Mouse (Mus musculus) myocyte (in vitro differentiated cells): ENCODE measurements around the gene 4931428F04Rik. TPM values are rescaled to one million over a fixed set of nuclear protein-coding genes. Genes with fewer than 3 reads are reported as not detected.

Experiments
- H3K27me3 ChIP-seq: one replicate; pipeline ENCODE4 v1.6.1; 2011; ENCODE audit not compliant: control insufficient read depth, insufficient read depth, insufficient read length
- H3K36me3 ChIP-seq: one replicate; pipeline ENCODE4 v1.6.1; 2011; ENCODE audit not compliant: control insufficient read depth, insufficient read depth
- H3K4me2 ChIP-seq: one replicate; pipeline ENCODE4 v1.6.1; 2011; ENCODE audit warnings: low read depth, control low read depth
- H3K4me3 ChIP-seq: one replicate; pipeline ENCODE4 v1.5.1; 2011; ENCODE audit warnings: mild to moderate bottlenecking, control low read depth, moderate library complexity
- H3K79me2 ChIP-seq: one replicate; pipeline ENCODE4 v1.6.1; 2011; ENCODE audit not compliant: control insufficient read depth, insufficient read depth
- H3ac ChIP-seq: one replicate; pipeline ENCODE4 v1.6.1; 2011; ENCODE audit not compliant: control insufficient read depth, insufficient read length
- CEBPB ChIP-seq: IDR thresholded peaks from 2 replicates; pipeline ENCODE4 v1.6.1; 2011; ENCODE audit warnings: mild to moderate bottlenecking, moderate library complexity; ENCODE audit not compliant: poor library complexity, insufficient read depth, severe bottlenecking
- E2F4 ChIP-seq: IDR thresholded peaks from one replicate; pipeline ENCODE4 v1.6.1; 2011; ENCODE audit warnings: mild to moderate bottlenecking, control low read depth, moderate library complexity; ENCODE audit not compliant: insufficient read depth
- MAX ChIP-seq: IDR thresholded peaks from one replicate; pipeline ENCODE4 v1.6.1; 2011; ENCODE audit warnings: low read depth, mild to moderate bottlenecking, control low read depth
- MYOD1 ChIP-seq, 3 experiments: IDR thresholded peaks; one replicate each; pipeline ENCODE4 v1.6.1; 2011; ENCODE audit warnings: control low read depth in 2 of 3, low read depth in 2 of 3, mild to moderate bottlenecking in 2 of 3, moderate library complexity in 1 of 3; ENCODE audit not compliant: insufficient read length in 2 of 3, control insufficient read depth in 1 of 3
- MYOG ChIP-seq, 3 experiments: IDR thresholded peaks; one replicate each; pipeline ENCODE4 v1.6.1; 2011; ENCODE audit warnings: control low read depth in 2 of 3, low read depth in 2 of 3, mild to moderate bottlenecking in 2 of 3; ENCODE audit not compliant: insufficient read length in 2 of 3, control insufficient read depth in 1 of 3, insufficient read depth in 1 of 3
- POLR2A ChIP-seq: IDR thresholded peaks from one replicate; pipeline ENCODE4 v1.6.1; 2011; ENCODE audit warnings: low read depth, mild to moderate bottlenecking, control low read depth, moderate library complexity; ENCODE audit not compliant: insufficient read length
- POLR2AphosphoS2 ChIP-seq: IDR thresholded peaks from one replicate; pipeline ENCODE4 v1.6.1; 2011; ENCODE audit warnings: low read depth, control low read depth; ENCODE audit not compliant: insufficient read length
- REST ChIP-seq: IDR thresholded peaks from one replicate; pipeline ENCODE4 v1.6.1; 2011; ENCODE audit warnings: mild to moderate bottlenecking, control low read depth, moderate library complexity; ENCODE audit not compliant: insufficient read depth, insufficient read length
- SRF ChIP-seq: IDR thresholded peaks from one replicate; pipeline ENCODE4 v1.6.1; 2011; ENCODE audit warnings: low read depth; ENCODE audit not compliant: control insufficient read depth, insufficient read length
- TCF12 ChIP-seq: IDR thresholded peaks from one replicate; pipeline ENCODE4 v1.6.1; 2011; ENCODE audit warnings: mild to moderate bottlenecking, control low read depth; ENCODE audit not compliant: poor library complexity, insufficient read depth, severe bottlenecking
- TCF3 ChIP-seq: IDR thresholded peaks from one replicate; pipeline ENCODE4 v1.6.1; 2011; ENCODE audit warnings: low read depth, control low read depth; ENCODE audit not compliant: insufficient read length
- USF1 ChIP-seq: IDR thresholded peaks from one replicate; pipeline ENCODE4 v1.6.1; 2011; ENCODE audit warnings: low read depth, mild to moderate bottlenecking, control low read depth, moderate library complexity
- polyA plus RNA-seq: library from polyadenylated mRNA; unstranded; fragments of >200 nt; fragmentation: generic; extraction: Trizol; gene quantifications from one replicate; pipeline ENCODE4 v1.2.1, GENCODE M21; 2012; ENCODE audit warnings: missing spikeins

4931428F04Rik gene
- polyA plus RNA-seq, 1 experiment = 6.2 TPM

DNA sequence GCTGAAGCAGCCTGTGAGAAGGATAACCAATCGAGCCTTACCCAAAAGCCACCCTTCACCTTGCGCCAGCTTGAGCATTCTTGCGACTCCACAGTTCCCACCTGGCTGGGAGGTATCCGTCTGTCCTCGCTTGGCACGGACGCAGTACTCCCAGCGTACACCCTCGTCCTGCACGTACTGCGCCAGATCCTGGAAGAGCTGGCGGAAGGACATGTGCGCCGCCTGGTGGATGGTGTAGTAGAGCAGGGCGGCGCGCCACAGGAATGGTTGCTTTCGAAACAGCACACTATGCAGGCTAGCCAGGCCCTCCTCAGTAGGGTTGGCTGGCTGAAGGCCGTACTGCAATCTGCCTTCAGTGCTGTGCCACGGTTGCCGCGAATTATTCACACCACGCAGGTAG, 6.6 kb downstream of the 4931428F04Rik start:
- Histone ChIP-seq H3ac (no peak overlapping the region), H3K4me2 (no peak overlapping the region), H3K79me2 (peaks cover 18% of the 10 kb centered on the region), H3K4me3 (no peak overlapping the region), H3K36me3 (peaks cover 4% of the 10 kb centered on the region), H3K27me3 (no peaks in the 10 kb centered on the region)
- TF ChIP-seq USF1 (no peak), MAX (no peak), SRF (no peak), REST (no peak), POLR2AphosphoS2 (peak; percentile 81), TCF3 (no peak)

- Histone ChIP-seq H3K4me2 (no peak overlapping the region), H3ac (no peak overlapping the region), H3K36me3 (peaks cover 4% of the 10 kb centered on the region), H3K4me3 (no peak overlapping the region), H3K79me2 (peaks cover 10% of the 10 kb centered on the region), H3K27me3 (no peaks in the 10 kb centered on the region)
- no peak for TF ChIP-seq CEBPB
- TF ChIP-seq REST = no peak
- no peak for TF ChIP-seq POLR2AphosphoS2
Observed at GRCm38 (mm10) chr8:105282239-105282638, 7.4 kb downstream of the 4931428F04Rik start.

GRCm38 (mm10) chr8:105281821-105282220, 7.8 kb downstream of the 4931428F04Rik start:
- Histone ChIP-seq H3ac (no peak overlapping the region), H3K36me3 (peaks cover 4% of the 10 kb centered on the region), H3K4me2 (no peak overlapping the region), H3K27me3 (no peaks in the 10 kb centered on the region), H3K4me3 (no peak overlapping the region), H3K79me2 (peaks cover 9% of the 10 kb centered on the region)
- peak; percentile 19 for TF ChIP-seq POLR2AphosphoS2
- TF ChIP-seq MAX = no peak

- no peak overlapping the region for H3K4me3 ChIP-seq
- peak overlapping the region; percentile 18 for H3K4me2 ChIP-seq
- no peaks in the 10 kb centered on the region for H3K27me3 ChIP-seq
- H3K36me3 ChIP-seq = peaks cover 4% of the 10 kb centered on the region
- no peak overlapping the region for H3ac ChIP-seq
- no peak for TF ChIP-seq SRF
- no peak for TF ChIP-seq MAX
- no peak for TF ChIP-seq POLR2AphosphoS2
- peak in 2 of 3 experiments; percentile 78 for TF ChIP-seq MYOD1 (IDR thresholded peaks at IDR 0.05; ENCODE audit: control insufficient read depth in 1 of 3, insufficient read length in 2 of 3, low read depth in 2 of 3)
- TF ChIP-seq POLR2A = no peak
- TF ChIP-seq MYOG (IDR thresholded peaks at IDR 0.05; ENCODE audit: control insufficient read depth in 1 of 3, insufficient read depth in 1 of 3, insufficient read length in 2 of 3, low read depth in 2 of 3) = peak; percentile 4 to 91 (median 72)
- no peak for TF ChIP-seq REST
- TF ChIP-seq TCF3 = no peak
- TF ChIP-seq CEBPB = no peak
- peak; percentile 37 for TF ChIP-seq TCF12
- TF ChIP-seq E2F4 = no peak
- no peak for TF ChIP-seq USF1
- no peaks in the 10 kb centered on the region for H3K79me2 ChIP-seq
Observed at GRCm38 (mm10) chr8:105280567-105280966, 9.1 kb downstream of the 4931428F04Rik start.

GRCm38 (mm10) chr8:105278911-105279334, 10.7 kb downstream of the 4931428F04Rik start:
- Histone ChIP-seq H3K4me3 (no peak overlapping the region), H3K36me3 (peaks cover 4% of the 10 kb centered on the region), H3ac (no peak overlapping the region), H3K79me2 (no peaks in the 10 kb centered on the region), H3K4me2 (no peak overlapping the region), H3K27me3 (no peaks in the 10 kb centered on the region)
- no peak for TF ChIP-seq MYOG (IDR thresholded peaks at IDR 0.05; ENCODE audit: control insufficient read depth in 1 of 3, insufficient read depth in 1 of 3, insufficient read length in 2 of 3, low read depth in 2 of 3)
- no peak for TF ChIP-seq E2F4
- no peak for TF ChIP-seq MYOD1 (IDR thresholded peaks at IDR 0.05; ENCODE audit: control insufficient read depth in 1 of 3, insufficient read length in 2 of 3, low read depth in 2 of 3)
- TF ChIP-seq SRF = no peak
- TF ChIP-seq TCF3 = no peak
- TF ChIP-seq POLR2A = no peak
- TF ChIP-seq REST = no peak
- no peak for TF ChIP-seq POLR2AphosphoS2
- no peak for TF ChIP-seq MAX
- TF ChIP-seq USF1 = no peak
- TF ChIP-seq CEBPB = no peak
- no peak for TF ChIP-seq TCF12
